In the genomic region with DNA sequence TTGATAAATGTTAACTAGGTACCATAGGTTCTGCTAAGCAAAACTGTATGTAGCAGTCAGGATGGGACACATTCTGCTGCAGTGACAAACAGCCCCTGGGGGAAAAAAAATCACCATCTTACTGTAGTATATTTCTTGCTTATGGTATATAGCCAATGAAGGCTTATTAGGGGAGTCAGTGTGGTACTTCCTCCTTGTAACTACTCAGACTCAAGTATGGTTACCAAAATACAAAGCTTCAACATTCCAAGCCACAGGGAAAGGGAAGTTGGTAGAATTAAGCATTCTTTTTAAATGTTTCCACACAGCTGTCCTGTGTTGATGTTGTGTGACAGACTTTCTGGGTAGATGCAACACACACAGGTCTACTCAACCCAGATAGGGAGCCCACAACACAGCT, we compare ENCODE assay signal across 27 mouse cellular contexts. TPM values are rescaled to one million over a fixed set of nuclear protein-coding genes. Genes with fewer than 3 reads are reported as not detected.
"Had no signal": no experiment of that assay in that cellular context is flagged by ENCODE, and none has a peak within 500 bp of the region (broad histone marks: within the 10 kb centered on the region; RNA-seq: fewer than 3 reads in every experiment).

No protein-coding gene starts in this region.

- ATAC-seq: hindbrain, postnatal 0 days; intestine, embryonic 16.5 days had no signal

- H3K4me3 ChIP-seq: heart, adult 2 months; heart, embryonic 12.5 days; hindbrain, embryonic 10.5 days; hindbrain, embryonic 12.5 days; kidney, embryonic 15.5 days; limb, embryonic 10.5 days; limb, embryonic 12.5 days; liver, embryonic 13.5 days; liver, embryonic 15.5 days had no signal

- H3K9ac ChIP-seq: heart, embryonic 12.5 days; hindbrain, embryonic 12.5 days; hindbrain, embryonic 14.5 days; kidney, embryonic 15.5 days; limb, embryonic 12.5 days; liver, embryonic 13.5 days; liver, embryonic 15.5 days had no signal

- H3K9me3 ChIP-seq: heart, embryonic 12.5 days; hindbrain, embryonic 10.5 days; hindbrain, embryonic 12.5 days; kidney, embryonic 15.5 days; limb, embryonic 10.5 days; limb, embryonic 12.5 days; liver, embryonic 13.5 days; liver, embryonic 15.5 days had no signal

- H3K27me3 ChIP-seq: liver, embryonic 13.5 days; liver, embryonic 15.5 days had no signal

- H3K36me3 ChIP-seq: heart, embryonic 12.5 days; hindbrain, embryonic 10.5 days; hindbrain, embryonic 12.5 days; kidney, embryonic 15.5 days; limb, embryonic 10.5 days; limb, embryonic 12.5 days; liver, embryonic 13.5 days; liver, embryonic 15.5 days had no signal

- DNase-seq: gastrocnemius, postnatal 14 days; gastrocnemius, postnatal 36 days; heart, adult 2 months; heart, postnatal 10 days; heart, postnatal 4 days; kidney, adult 11 months; kidney, adult 2 months; kidney, adult 9 months; kidney, postnatal 14 days; kidney, postnatal 36 days; layer of hippocampus, adult 9-11 months; layer of hippocampus, postnatal 36 days; liver; liver, embryonic 13.5 days had no signal

- H3K27ac ChIP-seq: heart, adult 2 months; hindbrain, embryonic 10.5 days; hindbrain, embryonic 12.5 days; hindbrain, embryonic 14.5 days; hindbrain, postnatal 0 days; kidney, embryonic 15.5 days; kidney, postnatal 0 days; limb, embryonic 10.5 days; limb, embryonic 12.5 days; liver, embryonic 13.5 days; liver, embryonic 15.5 days had no signal

- H3K4me1 ChIP-seq: heart, embryonic 12.5 days; hindbrain, embryonic 10.5 days; hindbrain, embryonic 12.5 days; kidney, embryonic 15.5 days; limb, embryonic 10.5 days; limb, embryonic 12.5 days had no signal

RNA-seq across cellular contexts. Expression of gene Nyx, which starts 27.0 kb away (rescaled TPM):
- total RNA-seq: gastrocnemius, postnatal 36 days had no signal
- polyA plus RNA-seq: intestine, embryonic 14.5 days; liver, embryonic 11.5 days; liver, embryonic 15.5 days had no signal
